Mouse (Mus musculus) forebrain, embryonic 14.5 days (tissue): ENCODE data around the gene Fam120a. TPM values are rescaled to one million over a fixed set of nuclear protein-coding genes. Genes with fewer than 3 reads are reported as not detected.

ENCODE experiments used
- ATAC-seq: fragments of 200-750 bp; cut with Nextera tagmentation; 2 replicates; pipeline ENCODE4 v1.8.0; 2017; ENCODE audit warnings: mild to moderate bottlenecking, moderate library complexity
- DNase-seq: peaks from one replicate; pipeline ENCODE4 v3.0.0-alpha.2; 2015; ENCODE audit warnings: low spot score
- H3K27ac ChIP-seq: fragments of 300-500 bp; sonication (generic); 2 replicates; pipeline ENCODE4 v1.5.1; 2014; ENCODE audit warnings: low read depth, mild to moderate bottlenecking, control low read depth, low read length, moderate library complexity
- H3K27me3 ChIP-seq: fragments of 300-500 bp; sonication (generic); replicated peaks from 2 replicates; pipeline ENCODE4 v1.6.1; 2014; ENCODE audit warnings: low read length, control low read depth, mixed read lengths; ENCODE audit not compliant: control insufficient read depth, insufficient read depth
- H3K36me3 ChIP-seq: fragments of 300-500 bp; sonication (generic); 2 replicates; pipeline ENCODE4 v1.6.1; 2014; ENCODE audit warnings: low read length, control low read depth; ENCODE audit not compliant: control insufficient read depth, insufficient read depth
- H3K4me1 ChIP-seq: fragments of 300-500 bp; sonication (generic); 2 replicates; pipeline ENCODE4 v1.6.1; 2014; ENCODE audit warnings: antibody characterized with exemption, low read length, control low read depth; ENCODE audit not compliant: control insufficient read depth, insufficient read depth
- H3K4me2 ChIP-seq: fragments of 300-500 bp; sonication (generic); 2 replicates; pipeline ENCODE4 v1.6.1; 2014; ENCODE audit warnings: mild to moderate bottlenecking, control low read depth, low read length
- H3K4me3 ChIP-seq: fragments of 300-500 bp; sonication (generic); 2 replicates; pipeline ENCODE4 v1.5.1; 2014; ENCODE audit warnings: low read depth, low read length, control low read depth
- H3K9ac ChIP-seq: fragments of 300-500 bp; sonication (generic); 2 replicates; pipeline ENCODE4 v1.6.1; 2014; ENCODE audit warnings: mild to moderate bottlenecking, low read length, control low read depth, moderate library complexity
- H3K9me3 ChIP-seq: fragments of 300-500 bp; sonication (generic); replicated peaks from 2 replicates; pipeline ENCODE4 v1.6.1; 2016; ENCODE audit warnings: low read length, control low read depth, mixed read lengths; ENCODE audit not compliant: control insufficient read depth
- WGBS: fragments of 180-500 bp; shearing (Covaris S2); extraction: QIAGEN DNeasy Blood & Tissue Kit; methylation state at CpG from one replicate; pipeline ENCODE4 v1.1.7; 2014; 5-methylcytosine and 5-hydroxymethylcytosine counted together
- polyA plus RNA-seq: library from polyadenylated mRNA; unstranded; fragments of >200 nt; fragmentation: Nextera tagmentation; extraction: Ambion mirVana; gene quantifications from 2 replicates; pipeline ENCODE4 v1.2.1, GENCODE M21; 2014

The Fam120a gene
- polyA plus RNA-seq, 1 experiment from 2014 or later = 18.7 TPM

DNA sequence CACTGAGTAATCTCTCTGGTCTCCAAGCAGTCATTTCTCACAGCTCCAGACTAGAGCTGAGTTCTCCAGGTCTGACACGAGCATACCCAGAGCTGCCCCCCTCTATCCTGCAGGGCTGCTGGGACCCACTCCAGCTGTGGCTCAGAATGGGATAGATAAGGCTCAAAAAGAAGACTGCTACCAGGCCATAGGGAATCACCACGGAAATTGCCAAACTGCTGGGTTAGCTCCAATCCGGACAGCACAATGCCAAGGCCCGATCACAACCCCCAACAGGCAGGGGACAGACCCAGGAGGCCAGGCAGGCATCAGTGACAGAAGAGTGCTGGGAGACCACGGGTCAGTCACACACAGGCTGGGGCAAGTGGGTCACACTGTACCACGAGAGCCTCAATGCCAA is 109.8 kb downstream of the Fam120a start:
- WGBS = 50% methylated on average over 6 of the region's 6 CpGs
- Histone ChIP-seq H3K4me1 (peaks cover 19% of the 10 kb centered on the region), H3K4me2 (no peak overlapping the region), H3K9me3 (no peaks in the 10 kb centered on the region), H3K36me3 (no peaks in the 10 kb centered on the region), H3K4me3 (no peak overlapping the region), H3K27me3 (no peaks in the 10 kb centered on the region), H3K27ac (no peak overlapping the region), H3K9ac (peak overlapping the region; percentile 14; the same call in 1 of the 2 replicates)
- DNase-seq (no peak), ATAC-seq (no peak)

GRCm38 (mm10) chr13:48857246-48857932 is 110.4 kb downstream of the Fam120a start:
- no peak overlapping the region for H3K27ac ChIP-seq
- H3K27me3 ChIP-seq = no peaks in the 10 kb centered on the region
- H3K4me2 ChIP-seq = no peak overlapping the region
- WGBS = 22% methylated on average over 7 of the region's 7 CpGs
- peaks cover 19% of the 10 kb centered on the region for H3K4me1 ChIP-seq
- DNase-seq (no peak), ATAC-seq (no peak)
- H3K36me3 ChIP-seq = no peaks in the 10 kb centered on the region
- no peaks in the 10 kb centered on the region for H3K9me3 ChIP-seq
- no peak overlapping the region for H3K4me3 ChIP-seq
- H3K9ac ChIP-seq = no peak overlapping the region

DNA sequence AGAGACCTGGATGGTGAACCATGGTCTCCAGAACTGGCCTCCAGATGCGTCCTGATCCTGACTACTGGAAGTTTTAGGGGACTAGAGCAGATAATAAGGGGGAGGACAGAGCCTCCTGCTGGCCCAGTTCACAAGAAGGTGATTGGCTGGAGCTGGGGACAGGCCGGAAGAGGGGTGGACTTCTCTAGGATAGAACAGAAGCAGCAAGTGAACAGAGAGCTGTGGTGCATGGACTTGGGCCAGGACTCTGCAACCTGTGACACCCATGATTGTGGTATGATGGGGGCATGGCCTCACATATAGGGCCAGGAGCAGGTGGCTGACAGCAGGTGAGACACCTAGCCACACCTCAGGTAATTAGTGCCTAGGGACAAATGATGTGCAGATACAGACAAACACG is 113.9 kb downstream of the Fam120a start:
- 46% methylated on average over 3 of the region's 3 CpGs for WGBS
- Histone ChIP-seq H3K9me3 (no peaks in the 10 kb centered on the region), H3K27ac (peak overlapping the region; percentile 48; the same call in 1 of the 2 replicates), H3K4me1 (peaks cover 32% of the 10 kb centered on the region), H3K27me3 (no peaks in the 10 kb centered on the region), H3K4me3 (no peak overlapping the region), H3K4me2 (no peak overlapping the region), H3K9ac (no peak overlapping the region), H3K36me3 (no peaks in the 10 kb centered on the region)
- no peak for DNase-seq
- ATAC-seq = no peak

GRCm38 (mm10) chr13:48853475-48853874 is 114.3 kb downstream of the Fam120a start:
- peak; percentile 18 for DNase-seq

GRCm38 (mm10) chr13:48852859-48853258 is 115.0 kb downstream of the Fam120a start:
- Histone ChIP-seq H3K4me2 (no peak overlapping the region), H3K9me3 (no peaks in the 10 kb centered on the region), H3K4me1 (peaks cover 34% of the 10 kb centered on the region), H3K9ac (no peak overlapping the region), H3K4me3 (no peak overlapping the region), H3K27me3 (no peaks in the 10 kb centered on the region), H3K27ac (no peak overlapping the region), H3K36me3 (0 out of 2 replicates have a peak, but pooled peaks cover 4% of the 10 kb centered on the region)
- 75% methylated on average over 3 of the region's 3 CpGs for WGBS
- DNase-seq (peak; percentile 20), ATAC-seq (no peak)

More at GRCm38 (mm10) chr13:48853475-48853874, 114.3 kb downstream of the Fam120a start:
- no peak for ATAC-seq
- Histone ChIP-seq H3K4me3 (no peak overlapping the region), H3K27me3 (no peaks in the 10 kb centered on the region), H3K4me2 (no peak overlapping the region), H3K4me1 (peaks cover 33% of the 10 kb centered on the region), H3K9me3 (no peaks in the 10 kb centered on the region), H3K27ac (peak overlapping the region; percentile 48; the same call in 1 of the 2 replicates), H3K36me3 (0 out of 2 replicates have a peak, but pooled peaks cover 1% of the 10 kb centered on the region), H3K9ac (0 out of 2 replicates have a peak overlapping the region, but pooled peaks have one; percentile 3)
- 28% methylated on average over 2 of the region's 2 CpGs for WGBS

DNA sequence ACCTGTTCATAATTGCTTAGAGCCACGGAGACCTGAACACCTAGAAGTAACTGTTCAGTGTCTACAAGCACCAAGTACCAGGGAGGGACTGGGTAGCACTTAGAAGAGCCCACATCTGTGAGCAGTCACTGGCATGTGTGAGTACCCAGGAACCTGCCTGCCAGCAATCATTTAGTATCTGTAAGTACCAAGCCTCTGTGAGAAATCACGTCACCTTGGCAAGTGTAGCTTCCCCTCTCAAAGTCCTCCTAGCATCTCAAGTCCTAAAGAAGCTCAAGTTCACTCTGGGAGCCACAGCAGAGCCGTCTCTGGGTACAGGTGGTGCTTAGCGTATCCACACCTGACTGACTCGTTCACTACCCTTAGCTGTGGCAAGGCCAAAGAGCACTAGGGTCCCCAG is 116.1 kb downstream of the Fam120a start:
- no peaks in the 10 kb centered on the region for H3K9me3 ChIP-seq
- H3K9ac ChIP-seq = no peak overlapping the region
- 0 out of 2 replicates have a peak, but pooled peaks cover 4% of the 10 kb centered on the region for H3K36me3 ChIP-seq
- DNase-seq (no peak), ATAC-seq (no peak)
- H3K27me3 ChIP-seq = no peaks in the 10 kb centered on the region
- H3K4me2 ChIP-seq = no peak overlapping the region
- no peak overlapping the region for H3K4me3 ChIP-seq
- 97% methylated on average over 5 of the region's 5 CpGs for WGBS
- H3K27ac ChIP-seq = no peak overlapping the region
- peaks cover 28% of the 10 kb centered on the region for H3K4me1 ChIP-seq

- H3K9ac ChIP-seq = no peak overlapping the region
- H3K9me3 ChIP-seq = no peaks in the 10 kb centered on the region
- no peaks in the 10 kb centered on the region for H3K27me3 ChIP-seq
- H3K27ac ChIP-seq = peak overlapping the region; percentile 9; the same call in 1 of the 2 replicates
- no peak overlapping the region for H3K4me3 ChIP-seq
- peak; percentile 44; the same call in 1 of the 2 replicates for ATAC-seq
- 73% methylated on average over 8 of the region's 8 CpGs for WGBS
- H3K36me3 ChIP-seq = 0 out of 2 replicates have a peak, but pooled peaks cover 4% of the 10 kb centered on the region
- DNase-seq = peak; percentile 28
- H3K4me2 ChIP-seq = no peak overlapping the region
- H3K4me1 ChIP-seq = peaks cover 28% of the 10 kb centered on the region
These were observed 117.0 kb downstream of the Fam120a start for GRCm38 (mm10) chr13:48850771-48851170.

DNA sequence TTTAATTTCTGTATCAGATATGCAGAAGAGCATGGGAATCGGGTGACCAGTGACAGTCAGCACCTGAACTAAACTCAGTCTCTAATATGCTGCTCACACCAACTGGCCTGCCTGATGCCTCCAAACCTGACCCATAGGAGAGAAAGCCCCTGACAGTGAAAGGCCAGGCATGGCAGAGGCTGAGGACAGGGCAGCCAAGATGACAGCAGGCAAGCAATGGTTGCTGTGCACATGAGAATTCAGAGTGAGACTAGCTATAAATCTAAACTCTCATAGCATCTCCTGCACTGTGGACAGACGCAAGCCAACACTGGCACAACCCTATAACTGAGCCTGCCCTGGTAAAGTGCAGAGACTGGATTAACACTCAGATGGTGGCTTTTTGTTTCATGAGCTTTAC is 117.5 kb downstream of the Fam120a start:
- WGBS = 94% methylated on average over 2 of the region's 2 CpGs
- ATAC-seq = no peak
- Histone ChIP-seq H3K4me2 (no peak overlapping the region), H3K4me3 (no peak overlapping the region), H3K9ac (no peak overlapping the region), H3K9me3 (no peaks in the 10 kb centered on the region), H3K4me1 (peaks cover 28% of the 10 kb centered on the region), H3K36me3 (0 out of 2 replicates have a peak, but pooled peaks cover 4% of the 10 kb centered on the region), H3K27me3 (no peaks in the 10 kb centered on the region), H3K27ac (0 out of 2 replicates have a peak overlapping the region, but pooled peaks have one; percentile 7)
- no peak for DNase-seq

- H3K36me3 ChIP-seq = 0 out of 2 replicates have a peak, but pooled peaks cover 4% of the 10 kb centered on the region
- WGBS = 28% methylated on average over 3 of the region's 3 CpGs
- 0 out of 2 replicates have a peak, but pooled peaks have one; percentile 25 for ATAC-seq
- no peaks in the 10 kb centered on the region for H3K9me3 ChIP-seq
- H3K4me3 ChIP-seq = no peak overlapping the region
- H3K4me2 ChIP-seq = no peak overlapping the region
- no peaks in the 10 kb centered on the region for H3K27me3 ChIP-seq
- H3K27ac ChIP-seq = peak overlapping the region; percentile 39; the same call in 1 of the 2 replicates
- H3K4me1 ChIP-seq = peaks cover 26% of the 10 kb centered on the region
- peak; percentile 65 for DNase-seq
- no peak overlapping the region for H3K9ac ChIP-seq
These were observed 118.7 kb downstream of the Fam120a start for GRCm38 (mm10) chr13:48849155-48849554.
